Mouse (Mus musculus) T-cell, adult 2 months (primary cell): ENCODE measurements around the gene Adamts20.

Experiments
- DNase-seq: peaks from one replicate; pipeline ENCODE4 v3.0.0; 2022; ENCODE audit warnings: low spot score

Adamts20 gene

DNA sequence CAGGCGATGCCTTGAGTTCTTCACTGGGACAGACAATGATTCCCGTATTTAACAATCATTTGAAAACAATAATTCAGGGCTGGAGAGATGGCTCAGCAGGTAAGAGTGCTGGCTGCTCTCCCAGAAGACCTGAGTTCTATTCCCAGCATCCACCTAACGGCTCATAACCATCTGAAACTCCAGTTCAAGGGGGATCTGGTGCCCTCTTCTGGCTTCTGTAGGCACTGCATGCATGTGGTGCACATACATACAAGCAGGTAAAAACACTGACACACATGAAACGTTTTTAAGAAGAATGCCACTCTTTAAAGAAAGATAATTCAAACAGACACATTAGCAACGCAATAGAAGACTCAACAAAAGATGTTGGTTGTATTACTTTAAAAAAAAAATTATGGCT is 120.9 kb downstream of the Adamts20 start:
- DNase-seq = no peak

DNA sequence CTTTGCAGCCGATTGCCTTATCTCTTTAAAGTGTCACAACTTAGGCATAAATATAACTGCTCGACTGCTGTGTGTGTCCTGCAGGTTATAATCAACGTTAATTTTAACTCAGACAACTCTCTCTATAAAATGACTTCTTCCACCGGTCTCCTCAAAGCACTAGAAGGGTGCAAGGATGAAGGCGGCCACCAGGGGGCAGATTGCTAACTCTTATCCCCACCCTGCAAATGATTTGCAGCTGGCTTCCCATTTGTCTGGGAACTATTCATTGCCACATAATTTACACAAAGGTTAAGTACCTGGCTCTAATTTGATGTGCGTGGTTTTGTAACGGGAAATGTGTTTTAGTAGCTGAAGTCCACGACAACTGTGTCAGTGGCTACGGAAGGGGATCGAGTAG is 122.9 kb downstream of the Adamts20 start:
- DNase-seq = peak; percentile 59

DNA sequence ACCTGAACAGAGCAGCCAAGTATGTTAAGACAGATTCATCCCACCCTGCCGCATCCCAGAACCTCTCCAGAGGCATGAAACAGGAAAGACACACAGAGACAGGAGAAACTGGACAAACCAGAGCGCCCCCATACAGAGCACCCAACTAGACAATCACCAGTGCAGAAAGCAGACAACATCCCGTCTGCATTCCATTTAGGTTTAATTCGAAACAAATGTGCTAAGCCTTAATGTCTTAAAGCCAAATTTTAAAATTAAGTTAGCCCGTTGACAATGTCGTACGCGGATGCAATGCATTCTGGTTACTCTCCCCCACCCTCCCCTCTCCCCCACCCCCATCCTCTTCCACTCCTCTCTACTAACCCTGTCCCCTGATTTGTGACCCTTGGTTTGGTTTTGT is 126.2 kb downstream of the Adamts20 start:
- DNase-seq = no peak

DNA sequence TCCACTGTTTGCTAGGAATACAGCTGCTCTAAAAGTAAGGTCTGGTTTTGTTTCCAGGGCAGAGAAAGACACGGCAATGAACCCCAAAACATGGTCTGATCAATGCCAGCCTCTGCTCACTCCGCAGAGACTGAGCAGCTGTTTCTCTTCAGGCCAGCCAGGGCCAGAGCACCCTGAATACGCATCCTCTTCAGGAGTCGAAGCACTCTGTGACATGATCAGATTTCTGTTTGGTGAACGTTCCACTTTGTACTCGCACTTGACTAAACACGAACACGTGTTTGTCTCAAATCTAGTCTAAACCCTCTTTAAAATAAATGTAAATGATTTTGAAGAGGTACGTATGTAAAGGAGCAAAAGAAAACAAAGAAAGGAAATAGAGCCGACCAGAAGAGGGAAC is 130.6 kb downstream of the Adamts20 start:
- no peak for DNase-seq

DNA sequence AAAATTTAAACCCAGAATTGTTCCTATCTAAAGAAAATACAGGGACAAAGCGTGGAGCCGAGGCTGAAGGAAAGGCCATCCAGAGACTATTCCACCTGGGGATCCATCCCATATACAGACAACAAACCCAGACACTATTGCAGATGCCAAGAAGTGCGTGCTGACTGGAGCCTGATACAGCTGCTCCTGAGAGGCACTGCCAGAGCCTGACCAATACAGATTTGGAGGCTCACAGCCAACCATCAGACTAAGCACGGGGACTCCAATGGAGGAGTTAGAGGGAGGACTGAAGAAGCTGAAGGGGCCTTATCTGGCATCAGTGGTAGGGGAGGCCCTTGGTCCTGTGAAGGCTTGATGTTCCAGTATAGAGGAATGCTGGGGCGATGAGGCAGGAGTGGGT is 138.6 kb downstream of the Adamts20 start:
- no peak for DNase-seq

DNA sequence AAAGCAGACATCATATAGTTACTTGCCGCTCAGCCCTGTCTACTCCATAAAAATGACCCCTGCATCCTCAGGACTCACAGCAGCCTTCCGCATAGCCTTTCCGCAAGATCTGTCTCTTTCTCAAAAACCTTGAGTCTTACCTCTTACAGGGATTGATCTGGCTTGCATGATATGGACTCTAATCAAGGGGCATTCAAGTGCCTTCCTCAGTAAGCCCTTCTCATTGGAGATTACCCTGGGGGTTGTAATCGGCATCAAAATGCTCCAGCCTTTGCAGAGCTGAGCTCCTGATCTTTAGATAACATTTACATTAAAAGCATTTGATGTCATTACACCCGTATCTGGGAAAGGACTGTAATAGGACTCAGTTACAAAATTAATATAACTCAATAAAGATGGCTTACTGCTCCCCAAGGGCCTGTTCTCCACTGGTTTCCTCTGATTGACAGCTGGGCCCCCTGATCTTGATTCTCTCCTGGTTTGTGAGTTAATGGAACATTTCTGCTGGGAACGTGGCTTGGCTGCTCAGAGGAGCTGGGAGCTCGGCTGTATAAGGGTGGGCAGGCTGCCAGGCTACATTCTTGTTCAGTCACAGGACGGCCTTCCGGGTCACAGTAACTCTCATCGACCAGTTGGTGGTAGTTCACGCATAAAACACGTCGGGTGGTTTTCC is 139.6 kb downstream of the Adamts20 start:
- no peak for DNase-seq

DNA sequence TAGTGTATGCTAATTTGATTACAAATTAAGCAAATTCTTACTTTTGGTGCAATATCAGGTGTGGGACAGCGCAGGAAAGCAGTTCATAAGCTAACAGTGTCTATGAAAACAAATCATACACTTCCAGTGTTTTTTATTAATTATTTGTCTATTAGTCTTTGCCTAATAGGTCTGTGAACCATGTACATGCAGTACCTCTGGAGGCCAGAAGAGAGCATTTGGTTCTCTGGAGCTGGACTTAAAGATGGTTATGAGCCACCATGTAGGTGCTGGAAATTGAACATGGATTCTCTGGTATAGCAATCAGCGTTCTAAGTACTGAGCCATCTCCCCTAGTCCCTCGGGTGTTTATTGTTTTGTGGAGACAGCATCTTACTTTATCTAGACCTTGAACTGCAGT is 149.0 kb downstream of the Adamts20 start:
- DNase-seq = no peak

DNA sequence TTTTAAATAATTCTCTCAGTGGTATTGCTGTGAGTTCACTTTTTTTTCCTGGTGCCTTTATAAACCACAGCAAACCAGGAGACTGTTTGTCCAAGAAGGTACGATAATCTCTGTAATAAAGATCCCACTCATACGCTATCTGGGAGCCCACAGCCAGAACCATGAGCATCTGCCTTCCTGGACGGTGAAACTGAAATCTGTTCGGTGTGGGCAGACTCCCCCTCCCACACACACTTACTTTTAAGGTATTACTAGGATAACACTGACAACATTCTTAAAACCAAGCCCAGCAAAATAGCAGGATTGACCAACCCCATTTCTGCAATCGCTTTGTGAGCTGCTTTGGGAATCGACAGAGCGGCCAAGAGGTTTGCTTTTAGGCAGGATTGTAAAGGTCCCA is 155.5 kb downstream of the Adamts20 start:
- no peak for DNase-seq

DNA sequence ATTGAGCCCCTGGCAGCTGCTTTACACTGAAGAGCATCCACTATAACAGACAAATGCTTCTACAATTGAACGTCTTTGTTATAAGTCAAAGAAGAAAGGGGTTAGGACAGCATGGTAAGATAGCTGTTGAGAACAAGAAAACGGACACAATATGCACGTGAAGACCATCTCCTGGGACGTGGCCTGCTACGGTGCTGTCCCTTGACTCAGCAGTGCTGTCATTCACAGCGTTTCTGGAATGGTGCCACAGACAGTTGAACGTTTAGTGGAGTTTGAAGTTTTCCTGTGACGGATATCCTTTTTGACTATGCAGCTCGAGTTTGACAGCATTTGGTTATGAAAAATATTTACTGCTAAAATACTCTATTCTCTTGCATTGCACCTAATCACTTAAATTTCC is 157.3 kb downstream of the Adamts20 start:
- DNase-seq = no peak

DNA sequence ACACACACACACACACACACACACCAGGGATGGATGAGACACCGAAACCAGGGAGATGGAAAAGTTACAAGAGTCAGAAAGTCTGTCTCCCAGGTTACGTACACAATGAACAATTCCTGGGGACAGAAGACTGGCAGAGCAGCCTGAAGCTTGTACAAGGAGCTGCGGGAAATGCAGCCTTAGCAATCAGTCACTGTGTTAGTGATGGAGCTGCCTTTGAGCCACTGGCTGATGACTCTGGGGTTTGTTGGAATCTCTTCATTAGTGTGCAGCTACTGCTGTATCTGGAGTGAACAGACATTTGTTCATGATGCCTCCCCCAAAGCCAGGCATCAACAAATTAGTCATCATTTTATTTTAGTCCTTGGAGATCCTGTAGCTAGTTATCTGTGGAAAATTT is 162.1 kb downstream of the Adamts20 start:
- DNase-seq = no peak

DNA sequence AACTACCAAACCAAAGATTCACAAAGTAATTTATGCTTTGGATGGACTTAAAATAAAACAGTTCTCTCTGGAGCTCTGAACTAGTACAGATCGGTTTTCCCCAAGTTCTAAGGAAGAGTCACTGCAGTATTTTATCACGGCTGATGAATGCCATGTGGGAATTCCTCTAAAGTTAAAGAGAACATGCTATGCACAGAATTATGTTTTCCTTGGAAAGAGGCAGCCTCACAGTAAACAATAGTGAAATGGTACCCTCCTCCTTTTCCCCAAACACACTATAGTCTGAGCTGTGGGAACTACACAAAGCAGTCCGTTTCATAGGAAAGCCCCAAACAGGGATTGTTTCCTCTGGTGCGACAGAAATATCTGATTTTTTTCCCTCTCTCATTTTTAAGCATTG is 171.1 kb downstream of the Adamts20 start:
- no peak for DNase-seq

DNA sequence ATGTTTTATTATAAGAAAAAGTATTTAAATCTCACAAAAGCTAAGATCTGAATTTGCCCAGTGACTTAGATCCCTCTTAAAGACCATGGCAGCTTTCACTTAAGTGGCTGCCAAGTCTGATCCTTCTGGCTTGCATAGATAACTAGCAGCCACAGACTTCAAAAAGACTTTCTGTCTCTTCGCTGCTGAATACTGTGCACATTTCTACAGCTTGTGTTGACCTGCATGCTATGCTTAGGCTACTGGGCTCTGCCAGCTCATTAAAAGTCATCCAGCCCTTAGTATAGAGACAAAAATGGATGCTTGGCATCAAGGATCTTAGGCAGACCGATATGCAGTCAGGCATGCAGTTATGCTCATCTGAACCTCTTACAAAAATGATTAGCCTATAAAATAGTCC is 177.2 kb downstream of the Adamts20 start:
- no peak for DNase-seq

DNA sequence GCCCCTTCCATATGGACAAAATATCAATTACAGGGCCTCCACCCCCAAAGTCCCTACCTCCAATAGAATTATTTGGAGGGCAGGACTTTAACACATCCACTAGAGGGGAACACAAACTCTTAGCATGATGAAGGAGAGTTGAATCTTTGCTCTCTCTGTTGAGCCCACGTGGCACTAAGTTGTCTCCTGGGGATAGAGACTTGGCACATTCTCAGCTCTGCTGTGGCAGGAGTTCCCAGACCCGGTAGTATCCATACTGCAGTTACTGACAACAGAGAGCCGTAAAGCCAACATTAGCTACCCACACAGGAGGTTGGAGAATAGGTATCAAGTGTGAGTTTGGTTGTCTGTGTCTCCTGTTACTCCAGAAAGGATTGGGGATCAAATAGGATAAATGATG is 177.7 kb downstream of the Adamts20 start:
- DNase-seq = no peak

DNA sequence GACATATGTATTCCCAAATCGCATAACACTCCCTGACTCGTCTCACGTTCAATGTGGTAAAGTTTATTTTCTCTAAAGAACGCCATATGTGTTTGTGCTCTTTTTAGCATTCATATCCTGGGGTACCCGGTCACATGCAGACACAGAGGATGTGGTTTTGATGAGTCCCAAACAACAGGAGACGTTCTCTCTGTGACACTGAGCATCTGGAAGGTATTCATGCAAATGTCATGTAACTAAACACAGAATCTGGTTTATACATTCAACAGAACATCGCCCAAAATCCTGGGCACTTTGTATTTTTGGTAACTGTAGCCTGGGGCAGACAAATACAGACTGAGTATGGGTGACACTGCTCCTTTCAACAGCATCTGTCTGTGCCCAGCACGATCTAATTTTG is 188.8 kb downstream of the Adamts20 start:
- peak; percentile 78 for DNase-seq

DNA sequence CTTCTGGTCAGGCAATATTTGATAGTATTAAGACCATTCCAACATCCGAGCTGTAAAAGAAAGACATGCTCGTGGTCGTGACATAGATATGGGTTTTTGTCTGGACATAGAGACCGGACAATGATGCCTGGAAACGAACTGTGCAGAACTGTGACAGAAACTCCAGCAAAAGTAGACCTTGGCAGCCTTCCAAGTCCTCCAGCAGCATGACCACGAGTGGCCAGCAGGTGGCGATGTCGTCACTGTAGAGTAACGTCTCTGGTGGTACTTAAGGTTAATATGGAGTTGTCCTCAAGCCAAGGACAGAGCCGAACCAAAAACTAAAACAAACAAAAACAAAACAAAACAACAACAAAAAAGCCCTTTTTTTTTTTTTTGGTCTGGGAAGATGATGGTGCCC is 199.6 kb downstream of the Adamts20 start:
- DNase-seq = peak; percentile 74

DNA sequence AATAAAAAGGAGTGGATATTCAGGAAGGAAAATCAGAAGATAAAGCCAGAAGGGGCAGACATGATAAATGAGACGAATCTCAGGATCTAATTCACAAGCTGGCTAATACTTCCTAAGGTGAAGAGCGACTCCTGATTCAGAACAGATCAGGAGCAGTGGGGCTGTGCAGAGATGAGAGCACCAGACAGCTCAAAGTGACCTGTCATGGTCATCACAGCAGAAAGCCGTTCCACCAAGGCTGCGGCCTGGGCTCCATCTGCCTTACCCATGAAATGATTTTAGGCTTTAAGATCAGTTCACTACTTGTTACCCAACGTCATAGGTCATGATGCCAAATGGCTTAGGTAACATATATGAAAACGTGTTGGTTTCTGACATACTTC is 200.7 kb downstream of the Adamts20 start:
- DNase-seq = no peak

DNA sequence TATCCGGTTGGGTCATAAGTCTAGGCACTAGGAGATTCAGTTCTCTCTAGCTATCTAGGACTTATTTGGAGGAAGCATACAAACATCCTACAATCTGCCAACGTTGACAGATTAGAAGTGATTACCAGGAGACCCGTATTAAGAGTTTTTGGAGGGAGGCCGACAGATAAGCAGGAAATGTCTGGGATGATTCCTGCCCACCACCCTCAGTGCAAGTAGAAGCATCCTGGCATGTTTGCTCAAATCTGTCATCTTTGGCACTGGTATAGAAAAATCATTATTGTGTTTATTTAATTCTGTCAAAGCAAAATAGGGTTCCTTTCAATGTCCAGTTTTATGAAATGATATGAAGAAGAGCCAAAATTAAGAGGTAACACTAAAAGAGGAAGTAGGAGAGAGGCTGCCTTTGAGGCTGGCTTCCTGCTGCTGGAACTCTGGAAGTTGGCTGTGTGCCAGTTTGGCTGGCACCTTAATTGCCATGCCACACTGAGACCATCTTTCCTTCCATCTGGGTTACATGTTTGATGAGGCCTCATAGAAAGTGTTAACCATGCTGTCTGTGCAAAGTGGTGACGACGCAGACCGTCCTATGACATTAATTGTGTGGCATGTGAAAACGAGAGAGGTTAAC is 201.2 kb downstream of the Adamts20 start:
- DNase-seq = no peak

DNA sequence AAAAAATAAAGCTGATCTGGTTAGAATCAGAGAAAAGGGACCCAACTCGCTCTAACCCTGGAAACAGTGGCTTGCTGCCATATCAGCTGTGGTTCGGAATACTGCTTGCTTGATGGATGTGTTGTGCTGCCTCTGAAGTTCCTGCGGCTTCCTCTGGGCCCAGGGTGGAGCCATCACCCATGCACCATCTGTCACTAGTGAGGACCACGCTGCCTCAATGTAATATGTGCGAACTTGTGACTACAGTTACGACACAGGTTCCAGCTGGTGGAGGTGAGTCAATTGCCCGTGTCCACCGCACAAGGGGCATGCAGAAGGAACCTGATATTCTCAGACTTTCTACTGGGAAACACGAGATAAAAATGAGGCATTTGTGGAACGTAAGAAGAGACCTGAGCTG is 202.0 kb downstream of the Adamts20 start:
- no peak for DNase-seq

DNA sequence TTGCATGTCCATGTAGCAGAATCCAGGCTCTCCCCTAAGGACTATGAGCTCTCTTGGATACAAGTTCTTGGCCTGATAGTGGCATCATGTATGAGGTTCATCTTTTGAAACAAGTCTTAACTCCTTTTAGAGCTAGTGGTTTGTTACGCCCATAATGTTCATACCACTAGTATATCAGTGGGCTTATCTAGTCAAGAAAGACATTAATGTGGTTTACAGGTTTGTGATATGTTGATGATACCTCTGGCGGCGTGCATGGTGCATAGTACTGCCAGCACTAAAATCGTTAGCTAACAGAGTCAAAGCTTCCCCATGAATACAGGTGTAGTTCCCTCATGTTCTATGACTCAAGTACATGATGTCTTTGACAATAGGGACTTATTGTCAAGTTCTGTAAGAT is 205.7 kb downstream of the Adamts20 start:
- no peak for DNase-seq

DNA sequence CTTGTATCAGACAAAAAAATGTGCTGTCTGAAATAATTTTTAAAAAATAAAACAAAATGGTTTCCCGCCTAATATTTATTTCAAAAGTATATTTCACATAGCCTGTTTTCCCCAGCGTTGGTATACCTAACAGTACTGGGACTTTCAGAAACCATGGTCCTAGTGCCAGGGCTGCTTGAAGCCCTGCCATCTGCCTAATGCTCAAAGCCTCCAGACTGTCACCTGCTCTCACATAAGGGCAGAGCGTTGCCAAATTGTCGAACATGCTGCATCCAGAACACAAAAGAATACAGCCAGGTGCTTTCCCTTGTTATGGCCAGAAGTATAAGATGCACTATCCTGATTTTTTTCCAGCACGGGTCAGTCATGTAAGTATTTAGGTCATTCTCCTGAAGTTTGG is 209.7 kb downstream of the Adamts20 start:
- no peak for DNase-seq

DNA sequence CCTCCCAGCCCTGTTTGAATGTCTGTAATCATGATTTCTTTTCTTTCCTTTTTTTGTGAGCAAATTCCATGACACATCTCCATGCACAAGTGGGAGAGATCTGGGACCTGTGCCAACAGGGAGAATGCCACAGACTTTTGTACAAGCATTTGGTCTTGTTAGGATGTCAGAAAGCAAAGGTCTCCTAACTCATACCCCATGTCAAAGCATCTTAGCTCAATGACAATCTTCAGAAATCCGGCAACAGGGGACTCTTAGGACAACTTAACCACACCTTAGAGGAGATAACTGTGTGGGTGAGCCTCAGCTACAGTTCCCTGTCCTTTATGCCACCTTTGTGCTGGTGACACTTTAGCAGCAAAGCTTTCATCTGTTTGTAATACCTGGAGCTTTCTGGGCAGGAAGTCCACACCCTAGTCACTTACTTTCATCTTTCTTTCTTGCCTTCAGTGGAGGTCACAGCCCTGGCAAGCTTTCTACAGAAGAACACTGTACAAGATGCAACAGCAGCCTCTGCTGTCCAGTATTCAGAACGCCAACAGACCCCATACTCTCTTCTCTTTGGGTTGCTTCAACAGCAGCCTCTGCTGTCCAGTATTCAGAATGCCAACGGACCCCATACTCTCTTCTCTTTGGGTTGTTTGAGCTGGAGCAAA is 210.2 kb downstream of the Adamts20 start:
- DNase-seq = peak; percentile 76

DNA sequence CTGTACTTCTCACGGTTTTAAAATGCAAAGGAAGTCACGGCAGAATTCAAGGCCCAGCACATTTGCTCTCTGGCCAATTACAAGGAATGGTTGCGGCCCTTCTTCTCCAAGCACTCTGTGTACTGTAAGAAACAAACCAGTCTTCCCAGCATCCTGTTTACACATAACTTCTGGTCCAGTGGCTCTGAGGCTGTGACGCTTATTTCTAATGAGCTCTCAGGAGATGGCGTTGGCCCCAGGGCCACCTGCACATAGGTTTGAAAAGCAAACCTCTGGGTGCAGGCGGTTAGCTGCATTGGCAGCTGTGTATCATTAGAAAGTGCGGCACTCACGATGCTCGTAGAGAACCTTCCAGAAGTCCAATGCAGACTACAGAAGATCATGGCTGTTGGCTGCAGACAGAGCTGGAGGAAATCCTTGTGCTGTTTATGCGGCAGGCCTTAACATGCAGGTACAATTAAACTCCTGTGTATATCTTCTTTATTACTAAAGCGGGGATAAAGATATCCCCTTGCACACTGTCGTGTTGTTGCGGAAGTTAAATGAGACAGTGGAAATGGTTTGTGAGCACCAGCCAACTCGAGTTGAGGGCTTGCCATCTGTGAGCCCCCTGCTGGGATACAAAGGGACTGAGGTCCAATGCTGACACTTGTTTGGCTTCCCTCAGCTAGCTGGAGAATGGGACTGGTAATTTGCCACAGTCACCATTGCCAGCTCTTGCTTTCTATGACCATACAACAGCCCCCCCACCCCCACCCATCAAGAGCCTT is 210.9 kb downstream of the Adamts20 start:
- peak; percentile 20 for DNase-seq
